Mouse (Mus musculus) lung, embryonic 15.5 days (tissue): Measurements from ENCODE around the gene Cwc25. TPM values are rescaled to one million over a fixed set of nuclear protein-coding genes. Genes with fewer than 3 reads are reported as not detected.

Experiments used
- ATAC-seq: fragments of 200-750 bp; cut with Nextera tagmentation; 2 replicates; pipeline ENCODE4 v1.8.0; 2017; ENCODE audit warnings: moderate number of reproducible peaks, borderline replicate concordance; ENCODE audit not compliant: low FRiP score, low TSS enrichment; ENCODE audit errors: extremely low read depth
- H3K27ac ChIP-seq: fragments of 300-500 bp; sonication (generic); 2 replicates; pipeline ENCODE4 v1.5.1; 2015; ENCODE audit warnings: moderate library complexity, mild to moderate bottlenecking, inconsistent platforms
- H3K27me3 ChIP-seq: fragments of 300-500 bp; sonication (generic); 2 replicates; pipeline ENCODE4 v1.6.1; 2015; ENCODE audit warnings: inconsistent platforms
- H3K36me3 ChIP-seq: fragments of 300-500 bp; sonication (generic); 2 replicates; pipeline ENCODE4 v1.6.1; 2015; ENCODE audit warnings: inconsistent platforms
- H3K4me1 ChIP-seq: fragments of 300-500 bp; sonication (generic); 2 replicates; pipeline ENCODE4 v1.6.1; 2015; ENCODE audit warnings: inconsistent platforms
- H3K4me2 ChIP-seq: fragments of 300-500 bp; sonication (generic); 2 replicates; pipeline ENCODE4 v1.6.1; 2015; ENCODE audit warnings: inconsistent platforms, mild to moderate bottlenecking, moderate library complexity
- H3K4me3 ChIP-seq: fragments of 300-500 bp; sonication (generic); 2 replicates; pipeline ENCODE4 v1.5.1; 2015; ENCODE audit warnings: mild to moderate bottlenecking, inconsistent platforms
- H3K9ac ChIP-seq: fragments of 300-500 bp; sonication (generic); 2 replicates; pipeline ENCODE4 v1.6.1; 2015; ENCODE audit warnings: inconsistent platforms
- H3K9me3 ChIP-seq: fragments of 300-500 bp; sonication (generic); 2 replicates; pipeline ENCODE4 v1.6.1; 2016; ENCODE audit warnings: inconsistent platforms
- WGBS: fragments of 180-500 bp; shearing (Covaris S2); methylation state at CpG from one replicate; pipeline ENCODE4 v1.1.7; 2015; 5-methylcytosine and 5-hydroxymethylcytosine counted together
- polyA plus RNA-seq: library from polyadenylated mRNA; unstranded; fragments of >200 nt; fragmentation: Nextera tagmentation; extraction: Ambion mirVana; gene quantifications from 2 replicates; pipeline ENCODE4 v1.2.1, GENCODE M21; 2015

The Cwc25 gene
- polyA plus RNA-seq, 1 experiment from 2014 or later = 18.5 TPM

DNA sequence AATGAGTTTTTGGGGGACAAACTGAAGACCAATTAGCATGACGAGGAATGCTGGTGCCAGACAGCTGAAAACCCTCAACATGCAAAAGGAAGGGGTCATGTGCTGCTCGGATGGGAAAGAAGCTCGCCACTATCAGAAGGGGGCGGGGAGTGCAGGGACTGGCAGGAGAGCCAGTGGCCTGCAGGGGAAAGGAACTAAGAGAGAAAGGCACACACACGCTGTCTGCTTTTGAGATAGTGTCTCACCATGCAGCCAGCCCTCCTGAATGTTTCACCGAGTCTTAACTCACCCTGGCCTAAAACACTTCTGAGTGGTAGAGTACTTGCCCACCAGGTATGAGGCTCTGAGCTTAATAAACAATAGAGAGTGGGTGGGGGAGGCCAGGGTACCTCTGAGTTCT lies 7.4 kb downstream of the Cwc25 start:
- Histone ChIP-seq H3K36me3 (peaks cover 55% of the 10 kb centered on the region), H3K9me3 (no peaks in the 10 kb centered on the region), H3K4me2 (no peak overlapping the region), H3K4me1 (no peaks in the 10 kb centered on the region), H3K9ac (no peak overlapping the region), H3K27me3 (no peaks in the 10 kb centered on the region), H3K4me3 (no peak overlapping the region), H3K27ac (no peak overlapping the region)
- ATAC-seq = no peak
- WGBS = 72% methylated on average over 6 of the region's 6 CpGs

DNA sequence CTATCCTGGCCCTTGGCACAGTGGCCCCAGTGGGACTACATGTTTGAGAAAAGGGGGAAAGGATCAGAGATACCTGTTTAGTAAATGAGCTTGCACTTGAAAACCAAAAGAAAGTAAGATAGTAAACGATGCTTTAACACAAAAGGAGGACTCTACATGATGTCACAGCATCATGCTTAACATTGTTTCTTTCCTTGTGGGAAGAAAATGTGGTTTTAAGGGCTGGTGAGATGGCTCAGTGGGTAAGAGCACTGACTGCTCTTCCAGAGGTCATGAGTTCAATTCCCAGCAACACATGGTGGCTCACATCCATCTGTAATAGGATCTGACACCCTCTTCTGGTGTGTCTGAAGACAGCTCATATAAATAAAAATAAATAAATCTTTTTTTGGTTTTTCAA lies 8.2 kb downstream of the Cwc25 start:
- H3K4me3 ChIP-seq = no peak overlapping the region
- no peaks in the 10 kb centered on the region for H3K4me1 ChIP-seq
- no peaks in the 10 kb centered on the region for H3K27me3 ChIP-seq
- H3K9me3 ChIP-seq = no peaks in the 10 kb centered on the region
- H3K4me2 ChIP-seq = no peak overlapping the region
- no peak for ATAC-seq
- H3K36me3 ChIP-seq = peaks cover 60% of the 10 kb centered on the region
- no peak overlapping the region for H3K9ac ChIP-seq
- WGBS = 93% methylated on average over 1 of the region's 1 CpGs
- H3K27ac ChIP-seq = no peak overlapping the region

DNA sequence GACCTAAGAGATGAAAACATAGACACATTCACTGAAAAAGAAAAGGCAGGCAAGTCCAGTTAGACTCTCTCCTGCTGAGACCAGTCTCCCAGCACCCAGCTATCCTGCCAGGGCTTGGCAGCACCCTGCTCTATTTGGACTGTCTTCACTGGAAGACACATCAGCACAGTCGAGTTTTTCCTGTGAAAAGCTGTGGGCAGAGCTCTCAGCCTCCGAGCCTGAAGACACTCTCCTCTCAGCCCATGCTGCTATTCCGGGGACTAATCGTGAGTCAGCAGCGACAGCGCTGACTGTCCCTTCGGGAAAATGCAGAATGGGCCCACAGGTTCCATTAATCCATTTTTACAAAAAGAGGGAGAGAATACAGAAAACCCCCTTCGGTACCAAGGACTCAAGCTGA lies 13.1 kb downstream of the Cwc25 start:
- WGBS = 92% methylated on average over 8 of the region's 8 CpGs
- Histone ChIP-seq H3K36me3 (peaks cover 79% of the 10 kb centered on the region), H3K27ac (no peak overlapping the region), H3K4me1 (no peaks in the 10 kb centered on the region), H3K4me2 (no peak overlapping the region), H3K9ac (no peak overlapping the region), H3K9me3 (no peaks in the 10 kb centered on the region), H3K4me3 (no peak overlapping the region), H3K27me3 (no peaks in the 10 kb centered on the region)
- no peak for ATAC-seq

DNA sequence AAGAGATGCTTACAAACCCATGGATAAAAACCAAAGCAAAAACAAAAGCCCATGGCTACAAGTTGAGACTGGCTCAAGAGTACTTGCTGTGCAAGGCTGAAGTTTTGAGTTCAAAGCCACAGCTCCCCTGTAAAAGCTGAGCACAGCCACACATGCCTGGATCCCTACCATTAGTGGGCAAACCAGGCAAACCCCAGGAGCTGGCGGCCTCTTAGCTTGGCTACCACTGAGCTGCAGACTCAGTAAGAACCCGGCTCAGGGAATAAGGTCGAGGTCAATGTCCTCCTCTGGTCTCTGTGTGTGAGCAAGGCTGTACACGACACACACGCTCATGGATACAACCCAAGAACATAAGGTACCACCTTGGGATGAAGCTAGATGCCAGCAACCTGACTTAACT lies 17.9 kb downstream of the Cwc25 start:
- 84% methylated on average over 5 of the region's 5 CpGs for WGBS
- no peaks in the 10 kb centered on the region for H3K9me3 ChIP-seq
- H3K9ac ChIP-seq = no peak overlapping the region
- H3K27ac ChIP-seq = no peak overlapping the region
- H3K36me3 ChIP-seq = peaks cover 64% of the 10 kb centered on the region
- H3K4me1 ChIP-seq = peaks cover 1% of the 10 kb centered on the region
- H3K4me2 ChIP-seq = no peak overlapping the region
- ATAC-seq = no peak
- H3K27me3 ChIP-seq = no peaks in the 10 kb centered on the region
- no peak overlapping the region for H3K4me3 ChIP-seq

DNA sequence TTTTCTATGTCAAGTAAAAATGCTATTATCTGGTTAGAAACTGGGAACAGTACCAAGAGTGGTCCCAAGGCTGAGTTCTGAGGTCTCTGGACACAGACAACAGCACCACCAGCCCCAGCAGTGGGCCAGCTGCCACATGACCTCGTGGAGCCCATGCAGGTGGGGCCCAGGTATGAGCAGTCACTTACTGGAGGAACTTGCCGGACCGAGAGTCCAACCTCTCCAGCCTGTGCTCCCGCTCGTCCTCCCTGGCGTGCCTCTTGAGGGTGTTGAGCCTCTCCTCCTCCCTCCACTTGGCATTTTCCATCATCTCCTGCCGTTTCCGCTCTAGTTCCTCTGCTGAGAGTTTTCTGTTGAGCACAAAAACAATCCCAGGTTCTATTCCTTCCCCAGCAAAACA lies 18.6 kb downstream of the Cwc25 start:
- Histone ChIP-seq H3K4me2 (no peak overlapping the region), H3K9me3 (no peaks in the 10 kb centered on the region), H3K4me3 (no peak overlapping the region), H3K27me3 (no peaks in the 10 kb centered on the region), H3K36me3 (peaks cover 57% of the 10 kb centered on the region), H3K9ac (no peak overlapping the region), H3K27ac (no peak overlapping the region), H3K4me1 (peaks cover 9% of the 10 kb centered on the region)
- WGBS = 82% methylated on average over 8 of the region's 8 CpGs
- ATAC-seq = no peak

DNA sequence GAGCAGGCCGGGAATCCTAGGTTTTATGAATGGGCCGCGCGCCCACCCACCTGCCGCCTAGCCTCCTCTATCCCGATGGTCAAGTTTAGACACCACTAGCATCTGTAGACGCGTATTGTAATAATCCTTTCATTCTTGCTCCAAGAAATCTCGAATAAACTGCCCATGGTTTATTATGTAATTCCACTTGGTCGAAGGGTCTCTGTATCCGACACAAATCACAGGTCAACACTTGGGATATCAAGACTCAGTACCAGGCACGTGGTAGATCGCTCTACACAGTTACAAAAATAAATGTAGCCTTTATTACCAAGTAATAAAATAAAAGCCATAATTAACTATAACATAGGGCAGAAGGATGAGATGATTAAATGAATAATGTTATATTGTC lies 21.0 kb downstream of the Cwc25 start:
- Histone ChIP-seq H3K9me3 (no peaks in the 10 kb centered on the region), H3K27me3 (no peaks in the 10 kb centered on the region), H3K4me2 (peak overlapping the region; percentile 54), H3K4me3 (peak overlapping the region; percentile 84), H3K4me1 (peaks cover 22% of the 10 kb centered on the region), H3K27ac (no peak overlapping the region; the same call in 1 of the 2 replicates), H3K36me3 (peaks cover 38% of the 10 kb centered on the region), H3K9ac (peak overlapping the region; percentile 92; the same call in 1 of the 2 replicates)
- ATAC-seq = no peak
- WGBS = 8% methylated on average over 13 of the region's 13 CpGs

DNA sequence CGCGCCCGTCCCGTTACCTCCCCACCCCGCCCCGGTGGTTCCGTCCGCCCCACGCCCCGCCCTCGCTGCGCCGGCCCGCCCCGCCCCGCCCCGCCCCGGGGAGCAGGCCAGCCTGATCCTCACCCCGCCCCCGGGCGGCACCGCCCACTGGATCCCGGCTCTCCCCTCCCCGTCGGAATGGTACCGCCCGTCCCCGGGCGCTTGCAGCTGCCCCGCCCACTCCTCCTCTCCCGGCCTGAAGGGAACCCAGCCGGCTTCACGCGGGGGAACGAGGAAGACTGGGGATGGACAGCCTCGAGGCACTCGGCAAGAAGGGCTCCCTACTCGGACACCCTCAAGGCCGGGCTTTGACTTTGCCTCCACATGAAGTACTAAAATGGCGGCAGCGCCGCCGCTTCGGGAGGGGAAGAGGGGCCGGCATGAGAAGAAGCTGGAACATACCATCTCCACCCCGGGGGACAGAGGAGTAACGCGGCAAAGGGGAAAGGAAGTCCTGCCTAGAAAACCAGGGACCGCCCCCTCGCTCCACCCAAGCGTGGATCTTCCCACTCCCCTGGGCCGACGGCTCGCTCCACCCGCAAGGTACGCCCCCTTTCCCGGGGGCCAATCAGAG lies 21.5 kb downstream of the Cwc25 start:
- peak; percentile 97 for ATAC-seq
- WGBS = 0% methylated on average over 32 of the region's 57 CpGs

DNA sequence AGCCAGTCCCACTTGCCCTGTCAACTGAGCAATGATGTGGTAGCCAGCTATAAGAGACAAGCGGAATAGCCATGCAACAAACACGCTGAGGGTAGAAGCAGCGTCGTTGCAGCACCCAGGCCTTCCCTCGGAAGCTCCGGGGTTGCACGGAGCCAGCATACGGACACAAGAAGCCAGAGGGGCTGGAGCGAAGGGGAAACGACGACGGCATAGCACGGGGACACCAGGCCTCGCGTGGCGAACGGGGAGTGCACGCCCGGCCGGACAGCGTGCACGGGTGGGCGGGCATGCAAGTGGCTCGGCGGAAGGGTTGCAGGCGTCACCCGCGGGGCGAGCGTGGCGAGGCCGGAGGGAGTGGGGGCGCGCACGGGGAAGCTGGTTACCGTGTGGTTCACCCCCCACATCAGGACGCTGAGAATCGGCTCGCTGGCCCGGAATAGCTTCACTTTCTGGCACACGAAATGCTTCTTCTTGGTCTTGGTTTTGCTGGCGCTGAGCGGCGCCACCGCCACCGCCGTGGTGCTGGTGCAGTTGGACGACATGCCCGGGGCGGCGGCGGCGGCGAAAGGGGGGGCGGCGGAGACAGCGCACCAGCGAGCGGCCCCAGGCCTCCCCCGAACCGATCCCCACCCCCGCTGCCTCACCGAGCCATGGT lies 22.2 kb downstream of the Cwc25 start, which contains the start of gene Pip4k2b:
Gene Pip4k2b (minus strand): TSS at position 642 of the 655 bp plus-strand sequence.
- peak within 1 kb of the TSS; percentile 72 for H3K4me2 ChIP-seq
- no peaks in the 10 kb centered on the region for H3K27me3 ChIP-seq
- peaks cover 26% of the 10 kb centered on the region for H3K36me3 ChIP-seq
- peak within 1 kb of the TSS; percentile 92 for H3K9ac ChIP-seq
- H3K27ac ChIP-seq = peak within 1 kb of the TSS; percentile 96
- no peaks in the 10 kb centered on the region for H3K9me3 ChIP-seq
- under 1% methylated on average over 49 of the region's 63 CpGs for WGBS
- H3K4me1 ChIP-seq = peaks cover 27% of the 10 kb centered on the region
- ATAC-seq = peak; percentile 37
- peak within 1 kb of the TSS; percentile 84 for H3K4me3 ChIP-seq

More for the DNA sequence above, 21.5 kb downstream of the Cwc25 start:
- H3K4me3 ChIP-seq = peak overlapping the region; percentile 84
- H3K9ac ChIP-seq = peak overlapping the region; percentile 92
- no peaks in the 10 kb centered on the region for H3K9me3 ChIP-seq
- H3K27me3 ChIP-seq = no peaks in the 10 kb centered on the region
- peaks cover 24% of the 10 kb centered on the region for H3K4me1 ChIP-seq
- H3K27ac ChIP-seq = peak overlapping the region; percentile 96
- peak overlapping the region; percentile 72 for H3K4me2 ChIP-seq
- H3K36me3 ChIP-seq = peaks cover 33% of the 10 kb centered on the region

DNA sequence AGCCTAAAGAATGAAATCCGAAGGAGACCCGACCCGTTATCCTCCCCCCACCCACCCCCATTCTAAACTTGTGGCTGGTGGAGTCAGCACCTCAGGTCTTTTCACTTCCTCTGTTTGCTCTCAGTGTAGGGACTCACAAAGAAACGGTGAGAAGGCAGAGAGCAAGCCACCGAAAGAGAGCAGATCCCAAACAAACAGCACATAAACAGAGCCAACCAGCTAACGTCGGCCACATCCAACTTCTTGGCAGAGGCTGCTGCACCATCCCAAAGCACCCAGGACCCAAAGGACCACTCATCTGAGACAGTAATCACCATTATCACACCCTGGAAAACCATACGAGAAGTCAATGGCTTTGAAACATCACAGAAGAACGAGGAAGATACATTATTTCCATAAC lies 22.9 kb downstream of the Cwc25 start:
- Histone ChIP-seq H3K9ac (peak overlapping the region; percentile 76), H3K4me3 (peak overlapping the region; percentile 84), H3K9me3 (no peaks in the 10 kb centered on the region), H3K27me3 (no peaks in the 10 kb centered on the region), H3K27ac (0 out of 2 replicates have a peak overlapping the region, but pooled peaks have one; percentile 14), H3K4me1 (peaks cover 27% of the 10 kb centered on the region), H3K36me3 (peaks cover 20% of the 10 kb centered on the region), H3K4me2 (peak overlapping the region; percentile 72)
- ATAC-seq = no peak
- WGBS = 14% methylated on average over 9 of the region's 9 CpGs

DNA sequence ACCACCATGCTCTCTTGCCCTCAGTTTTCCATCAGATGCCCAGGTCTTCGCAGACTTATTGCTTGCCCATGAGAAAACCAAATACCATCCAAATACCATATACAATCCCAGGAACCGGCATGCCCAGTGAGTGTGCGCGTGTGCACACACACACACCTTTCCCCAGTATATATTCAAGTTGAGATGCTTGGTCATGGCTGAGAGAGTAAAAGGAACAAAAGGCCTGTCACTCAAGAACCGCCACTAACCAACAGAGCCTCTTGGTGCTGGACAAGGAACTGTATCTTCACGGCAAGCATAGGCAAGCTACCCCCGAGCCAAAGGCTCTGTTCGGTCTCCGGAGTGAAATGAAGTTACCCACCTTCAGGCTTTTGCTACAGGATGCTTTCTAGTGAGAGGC lies 23.8 kb downstream of the Cwc25 start:
- no peak for ATAC-seq
- peak overlapping the region; percentile 84 for H3K4me3 ChIP-seq

DNA sequence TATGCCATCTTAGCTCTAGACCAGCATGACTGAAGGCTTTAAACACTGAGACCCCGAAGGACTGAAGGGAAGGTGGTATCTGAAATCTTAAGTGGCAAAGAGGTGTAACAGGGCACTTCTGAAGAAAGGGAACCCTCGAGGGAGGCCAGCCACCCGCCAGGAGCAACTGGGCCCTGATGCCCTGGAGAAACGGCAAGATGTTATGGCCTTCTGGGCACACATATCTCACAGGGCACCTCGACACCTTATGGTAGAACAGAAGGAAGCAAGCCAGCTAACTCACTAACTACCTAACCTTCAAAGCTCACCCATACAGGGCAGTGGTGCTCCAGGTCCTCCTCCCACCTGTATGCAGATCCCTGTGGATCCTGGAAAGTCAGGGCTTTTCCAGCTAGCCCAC lies 24.2 kb downstream of the Cwc25 start:
- Histone ChIP-seq H3K9ac (no peak overlapping the region), H3K27ac (no peak overlapping the region), H3K36me3 (peaks cover 11% of the 10 kb centered on the region), H3K4me1 (peaks cover 29% of the 10 kb centered on the region), H3K27me3 (no peaks in the 10 kb centered on the region), H3K4me2 (no peak overlapping the region), H3K4me3 (no peak overlapping the region), H3K9me3 (no peaks in the 10 kb centered on the region)
- WGBS = 89% methylated on average over 5 of the region's 5 CpGs
- no peak for ATAC-seq

More for the DNA sequence above, 23.8 kb downstream of the Cwc25 start:
- H3K9ac ChIP-seq = no peak overlapping the region
- no peak overlapping the region for H3K27ac ChIP-seq
- 79% methylated on average over 9 of the region's 9 CpGs for WGBS
- H3K4me2 ChIP-seq = peak overlapping the region; percentile 72
- H3K9me3 ChIP-seq = no peaks in the 10 kb centered on the region
- peaks cover 12% of the 10 kb centered on the region for H3K36me3 ChIP-seq
- H3K4me1 ChIP-seq = peaks cover 29% of the 10 kb centered on the region
- no peaks in the 10 kb centered on the region for H3K27me3 ChIP-seq

DNA sequence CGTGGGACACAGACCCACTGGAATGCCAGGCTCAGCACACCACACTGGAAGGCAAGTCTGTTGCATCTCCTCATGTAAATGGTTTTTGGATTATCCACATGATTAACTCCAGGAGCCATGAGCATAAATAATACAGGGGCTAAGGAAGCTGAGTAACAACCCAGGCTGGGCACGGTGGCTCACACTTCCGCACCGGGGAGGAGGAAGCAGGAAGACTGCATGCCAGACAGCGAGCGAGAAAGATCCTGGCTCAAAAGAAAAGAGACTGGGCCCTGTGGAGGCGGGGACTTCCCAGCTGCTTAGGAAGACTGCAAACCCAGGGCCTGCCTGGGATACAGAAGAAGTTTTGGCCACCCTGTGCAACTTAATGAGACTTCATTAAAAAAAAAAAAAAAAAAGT lies 26.2 kb downstream of the Cwc25 start:
- Histone ChIP-seq H3K4me1 (peaks cover 29% of the 10 kb centered on the region), H3K36me3 (no peaks in the 10 kb centered on the region), H3K9me3 (no peaks in the 10 kb centered on the region), H3K27ac (peak overlapping the region; percentile 59), H3K9ac (no peak overlapping the region), H3K4me2 (no peak overlapping the region), H3K4me3 (no peak overlapping the region), H3K27me3 (no peaks in the 10 kb centered on the region)
- 44% methylated on average over 7 of the region's 7 CpGs for WGBS
- ATAC-seq = no peak
